Mouse (Mus musculus): ENCODE data around the gene Eif5a.

The Eif5a gene

GRCm38 (mm10) chr11:69902972-69903371, 18.8 kb downstream of the Eif5a start:
- DNase-seq (ENCODE audit: low spot score in 2 of 2), result peak in 1 of 2 experiments; percentile 42

GRCm38 (mm10) chr11:69901993-69902392, 19.8 kb downstream of the Eif5a start:
- peak in 1 of 2 experiments; percentile 41 for DNase-seq (ENCODE audit: low spot score in 2 of 2)

- DNase-seq (ENCODE audit: low spot score in 2 of 2), result peak; percentile 98 to 99
Measured at GRCm38 (mm10) chr11:69901406-69901846, 20.3 kb downstream of the Eif5a start.

- DNase-seq (ENCODE audit: low spot score in 2 of 2), result peak; percentile 95 to 96
Measured at GRCm38 (mm10) chr11:69900471-69901405, 21.0 kb downstream of the Eif5a start, which contains the start of the genes 2810408A11Rik and Neurl4. Gene 2810408A11Rik (minus strand): TSS chr11:69900987. Gene Neurl4 (plus strand): TSS chr11:69901072.

- DNase-seq (ENCODE audit: low spot score in 2 of 2), result no peak
Measured at GRCm38 (mm10) chr11:69899870-69900269, 21.9 kb downstream of the Eif5a start.

GRCm38 (mm10) chr11:69895291-69895690, 26.5 kb downstream of the Eif5a start, which contains the start of gene Acap1:
Gene Acap1 (minus strand): TSS chr11:69895539.
- DNase-seq (ENCODE audit: low spot score in 2 of 2), result no peak

GRCm38 (mm10) chr11:69894671-69895070, 27.1 kb downstream of the Eif5a start:
- DNase-seq (ENCODE audit: low spot score in 2 of 2), result no peak

GRCm38 (mm10) chr11:69891482-69891881, 30.3 kb downstream of the Eif5a start:
- peak; percentile 73 to 80 for DNase-seq (ENCODE audit: low spot score in 2 of 2)

GRCm38 (mm10) chr11:69886907-69887635, 34.7 kb downstream of the Eif5a start:
- DNase-seq (ENCODE audit: low spot score in 2 of 2), result no peak

GRCm38 (mm10) chr11:69884663-69885062, 37.1 kb downstream of the Eif5a start:
- no peak for DNase-seq (ENCODE audit: low spot score in 2 of 2)

GRCm38 (mm10) chr11:69884240-69884639, 37.5 kb downstream of the Eif5a start:
- DNase-seq (ENCODE audit: low spot score in 2 of 2), result no peak

- no peak for DNase-seq (ENCODE audit: low spot score in 2 of 2)
Measured at GRCm38 (mm10) chr11:69883527-69884151, 38.1 kb downstream of the Eif5a start.

GRCm38 (mm10) chr11:69883066-69883465, 38.7 kb downstream of the Eif5a start:
- no peak for DNase-seq (ENCODE audit: low spot score in 2 of 2)

- DNase-seq (ENCODE audit: low spot score in 2 of 2), result no peak
Measured at GRCm38 (mm10) chr11:69881787-69882670, 39.7 kb downstream of the Eif5a start.

GRCm38 (mm10) chr11:69880853-69881603, 40.7 kb downstream of the Eif5a start, which contains the start of gene Kctd11:
Gene Kctd11 (minus strand): TSS chr11:69881406.
- DNase-seq (ENCODE audit: low spot score in 2 of 2), result peak; percentile 76 to 77

GRCm38 (mm10) chr11:69880506-69880852, 41.3 kb downstream of the Eif5a start:
- DNase-seq (ENCODE audit: low spot score in 2 of 2), result peak; percentile 61 to 69

GRCm38 (mm10) chr11:69879711-69880110, 42.0 kb downstream of the Eif5a start:
- DNase-seq (ENCODE audit: low spot score in 2 of 2), result no peak

GRCm38 (mm10) chr11:69878952-69879351, 42.8 kb downstream of the Eif5a start:
- DNase-seq (ENCODE audit: low spot score in 2 of 2), result no peak

GRCm38 (mm10) chr11:69878399-69878798, 43.4 kb downstream of the Eif5a start:
- DNase-seq (ENCODE audit: low spot score in 2 of 2), result no peak

GRCm38 (mm10) chr11:69877878-69878277, 43.9 kb downstream of the Eif5a start, which contains the start of gene Tmem95:
Gene Tmem95 (minus strand): TSS chr11:69878018.
- no peak for DNase-seq (ENCODE audit: low spot score in 2 of 2)
